In genomic region chr11:76360255-76360654, GRCm38 (mm10) we compare ENCODE assay signal across 20 mouse cellular contexts. TPM values are rescaled to one million over a fixed set of nuclear protein-coding genes. Genes with fewer than 3 reads are reported as not detected.
DNase-seq lines count a peak whose midpoint lies in the region; ATAC-seq lines count a peak whose summit lies in the region.
"Had no signal": no experiment of that assay in that cellular context is flagged by ENCODE, and none has a peak within 500 bp of the region (broad histone marks: within the 10 kb centered on the region; RNA-seq: fewer than 3 reads in every experiment).

No protein-coding gene starts in this region.

- no peak for DNase-seq in forebrain, embryonic 11.5 days (ENCODE audit: low spot score)
- no peak for DNase-seq in forebrain, embryonic 14.5 days (ENCODE audit: low spot score)
- no peak for DNase-seq in hindbrain, embryonic 11.5 days (ENCODE audit: low spot score)
- DNase-seq in neural tube, embryonic 11.5 days (ENCODE audit: low spot score) = no peak
- DNase-seq in neural tube, embryonic 10.5 days (ENCODE audit: extremely low spot score, low spot score) = no peak
- no peak for DNase-seq in spleen, adult 12 weeks (ENCODE audit: low spot score)
- DNase-seq: cerebellum, adult 9-10 months; gastrocnemius, postnatal 14 days; heart, postnatal 10 days; layer of hippocampus, postnatal 36 days; liver; thymus, adult 18-20 months; thymus, postnatal 4 days had no signal

- no peak overlapping the region for H3K9ac ChIP-seq in forebrain, embryonic 11.5 days (ENCODE audit: low read length)
- no peak overlapping the region for H3K9ac ChIP-seq in forebrain, embryonic 14.5 days (ENCODE audit: low read length)
- no peak overlapping the region for H3K9ac ChIP-seq in hindbrain, embryonic 12.5 days
- no peak overlapping the region for H3K9ac ChIP-seq in hindbrain, embryonic 11.5 days (ENCODE audit: low read depth, low read length)
- H3K9ac ChIP-seq in neural tube, embryonic 11.5 days (ENCODE audit: low read length) = no peak overlapping the region
- H3K9ac ChIP-seq in limb, embryonic 12.5 days (replicated peaks) = no peak overlapping the region
- H3K9ac ChIP-seq: hindbrain, embryonic 15.5 days; kidney, embryonic 15.5 days; neural tube, embryonic 13.5 days had no signal

- H3K4me1 ChIP-seq in forebrain, embryonic 11.5 days (replicated peaks; ENCODE audit: control insufficient read depth, insufficient read depth, low read length) = peaks cover 32% of the 10 kb centered on the region
- peaks cover 19% of the 10 kb centered on the region for H3K4me1 ChIP-seq in forebrain, embryonic 14.5 days (ENCODE audit: control insufficient read depth, insufficient read depth, low read length)
- peaks cover 57% of the 10 kb centered on the region for H3K4me1 ChIP-seq in hindbrain, embryonic 12.5 days
- H3K4me1 ChIP-seq in hindbrain, embryonic 11.5 days (replicated peaks; ENCODE audit: control insufficient read depth, insufficient read depth, low read length) = peaks cover 16% of the 10 kb centered on the region
- peaks cover 66% of the 10 kb centered on the region for H3K4me1 ChIP-seq in neural tube, embryonic 11.5 days (ENCODE audit: control insufficient read depth, insufficient read depth, low read length)
- H3K4me1 ChIP-seq in limb, embryonic 12.5 days (replicated peaks) = peaks cover 87% of the 10 kb centered on the region

- H3K9me3 ChIP-seq in forebrain, embryonic 11.5 days (ENCODE audit: control insufficient read depth, low read length) = no peaks in the 10 kb centered on the region
- no peaks in the 10 kb centered on the region for H3K9me3 ChIP-seq in forebrain, embryonic 14.5 days (replicated peaks; ENCODE audit: control insufficient read depth, low read length)
- no peaks in the 10 kb centered on the region for H3K9me3 ChIP-seq in hindbrain, embryonic 12.5 days (replicated peaks)
- H3K9me3 ChIP-seq in hindbrain, embryonic 11.5 days (ENCODE audit: control insufficient read depth, low read length) = no peaks in the 10 kb centered on the region
- H3K9me3 ChIP-seq in neural tube, embryonic 11.5 days (ENCODE audit: control insufficient read depth, low read length) = no peaks in the 10 kb centered on the region
- no peaks in the 10 kb centered on the region for H3K9me3 ChIP-seq in limb, embryonic 12.5 days
- H3K9me3 ChIP-seq: hindbrain, embryonic 15.5 days; kidney, embryonic 15.5 days; neural tube, embryonic 13.5 days had no signal

- WGBS in forebrain, embryonic 11.5 days = 47% methylated on average over 6 of the region's 6 CpGs
- 55% methylated on average over 6 of the region's 6 CpGs for WGBS in forebrain, embryonic 14.5 days
- 56% methylated on average over 6 of the region's 6 CpGs for WGBS in hindbrain, embryonic 12.5 days
- 61% methylated on average over 6 of the region's 6 CpGs for WGBS in hindbrain, embryonic 11.5 days
- WGBS in neural tube, embryonic 11.5 days = 51% methylated on average over 6 of the region's 6 CpGs
- 59% methylated on average over 6 of the region's 6 CpGs for WGBS in limb, embryonic 12.5 days

- H3K27me3 ChIP-seq in forebrain, embryonic 11.5 days (ENCODE audit: control insufficient read depth, insufficient read depth, low read length) = no peaks in the 10 kb centered on the region
- H3K27me3 ChIP-seq in forebrain, embryonic 14.5 days (replicated peaks; ENCODE audit: control insufficient read depth, insufficient read depth, low read length) = no peaks in the 10 kb centered on the region
- no peaks in the 10 kb centered on the region for H3K27me3 ChIP-seq in hindbrain, embryonic 12.5 days
- H3K27me3 ChIP-seq in hindbrain, embryonic 11.5 days (ENCODE audit: control insufficient read depth, insufficient read depth, low read length) = no peaks in the 10 kb centered on the region
- H3K27me3 ChIP-seq in neural tube, embryonic 11.5 days (ENCODE audit: control insufficient read depth, insufficient read depth, low read length) = no peaks in the 10 kb centered on the region
- H3K27me3 ChIP-seq in limb, embryonic 12.5 days = no peaks in the 10 kb centered on the region
- H3K27me3 ChIP-seq: hindbrain, embryonic 15.5 days; kidney, embryonic 15.5 days; neural tube, embryonic 13.5 days had no signal

- H3K27ac ChIP-seq in forebrain, embryonic 11.5 days (ENCODE audit: low read depth, low read length) = peak overlapping the region; percentile 53; the same call in 1 of the 2 replicates
- no peak overlapping the region for H3K27ac ChIP-seq in forebrain, embryonic 14.5 days (ENCODE audit: low read depth, low read length)
- peak overlapping the region; percentile 8 for H3K27ac ChIP-seq in hindbrain, embryonic 12.5 days
- H3K27ac ChIP-seq in hindbrain, embryonic 11.5 days (ENCODE audit: low read depth, low read length) = no peak overlapping the region
- 0 out of 2 replicates have a peak overlapping the region, but pooled peaks have one; percentile 7 for H3K27ac ChIP-seq in neural tube, embryonic 11.5 days (ENCODE audit: low read depth, low read length)
- 0 out of 2 replicates have a peak overlapping the region, but pooled peaks have one; percentile 41 for H3K27ac ChIP-seq in limb, embryonic 12.5 days
- H3K27ac ChIP-seq: hindbrain, embryonic 15.5 days; kidney, embryonic 15.5 days; neural tube, embryonic 13.5 days had no signal

- no peak overlapping the region for H3K4me2 ChIP-seq in forebrain, embryonic 11.5 days (ENCODE audit: low read depth, low read length, severe bottlenecking)
- no peak overlapping the region for H3K4me2 ChIP-seq in forebrain, embryonic 14.5 days (ENCODE audit: low read length)
- no peak overlapping the region for H3K4me2 ChIP-seq in hindbrain, embryonic 12.5 days (replicated peaks)
- H3K4me2 ChIP-seq in hindbrain, embryonic 11.5 days (replicated peaks; ENCODE audit: low read depth, low read length) = no peak overlapping the region
- H3K4me2 ChIP-seq in neural tube, embryonic 11.5 days (ENCODE audit: low read depth) = no peak overlapping the region
- H3K4me2 ChIP-seq in limb, embryonic 12.5 days = no peak overlapping the region
- H3K4me2 ChIP-seq: hindbrain, embryonic 15.5 days; kidney, embryonic 15.5 days; neural tube, embryonic 13.5 days had no signal

- H3K4me3 ChIP-seq in forebrain, embryonic 11.5 days (ENCODE audit: low read depth, low read length) = no peak overlapping the region
- no peak overlapping the region for H3K4me3 ChIP-seq in forebrain, embryonic 14.5 days (ENCODE audit: low read depth, low read length)
- no peak overlapping the region for H3K4me3 ChIP-seq in hindbrain, embryonic 12.5 days
- H3K4me3 ChIP-seq in hindbrain, embryonic 11.5 days (ENCODE audit: low read depth, low read length) = no peak overlapping the region
- no peak overlapping the region for H3K4me3 ChIP-seq in neural tube, embryonic 11.5 days (ENCODE audit: low read depth, low read length)
- no peak overlapping the region for H3K4me3 ChIP-seq in limb, embryonic 12.5 days (replicated peaks)
- H3K4me3 ChIP-seq: hindbrain, embryonic 15.5 days; kidney, embryonic 15.5 days; neural tube, embryonic 13.5 days had no signal

- no peak for ATAC-seq in forebrain, embryonic 11.5 days (replicated peaks; ENCODE audit: low FRiP score)
- ATAC-seq in forebrain, embryonic 14.5 days = no peak
- ATAC-seq in hindbrain, embryonic 12.5 days (ENCODE audit: low FRiP score) = no peak
- ATAC-seq in hindbrain, embryonic 11.5 days (ENCODE audit: low FRiP score) = no peak
- no peak for ATAC-seq in neural tube, embryonic 11.5 days (ENCODE audit: insufficient read depth, low FRiP score, low TSS enrichment)
- no peak for ATAC-seq in limb, embryonic 12.5 days (ENCODE audit: insufficient number of reproducible peaks, insufficient read depth, low FRiP score, low TSS enrichment, low read depth)
- ATAC-seq: intestine, embryonic 16.5 days; lung, postnatal 0 days had no signal

- no peaks in the 10 kb centered on the region for H3K36me3 ChIP-seq in forebrain, embryonic 11.5 days (ENCODE audit: control insufficient read depth, insufficient read depth, low read length)
- H3K36me3 ChIP-seq in forebrain, embryonic 14.5 days (ENCODE audit: control insufficient read depth, insufficient read depth, low read length) = no peaks in the 10 kb centered on the region
- no peaks in the 10 kb centered on the region for H3K36me3 ChIP-seq in hindbrain, embryonic 12.5 days
- no peaks in the 10 kb centered on the region for H3K36me3 ChIP-seq in hindbrain, embryonic 11.5 days (ENCODE audit: control insufficient read depth, insufficient read depth, low read length)
- no peaks in the 10 kb centered on the region; the same call in 1 of the 2 replicates for H3K36me3 ChIP-seq in neural tube, embryonic 11.5 days (ENCODE audit: control insufficient read depth, insufficient read depth, low read length)
- no peaks in the 10 kb centered on the region for H3K36me3 ChIP-seq in limb, embryonic 12.5 days
- H3K36me3 ChIP-seq: hindbrain, embryonic 15.5 days; kidney, embryonic 15.5 days; neural tube, embryonic 13.5 days had no signal

RNA-seq across cellular contexts. Expression of gene Nxn, which starts 38.7 kb away (rescaled TPM):
- polyA plus RNA-seq in forebrain, embryonic 11.5 days (2014; fragmentation: Nextera tagmentation; extraction: Ambion mirVana) = 52.3 and 65.1 TPM in 2 replicates
- 19.3 and 21.2 TPM in 2 replicates for polyA plus RNA-seq in forebrain, embryonic 14.5 days (2014; fragmentation: Nextera tagmentation; extraction: Ambion mirVana)
- 54.3 and 57.3 TPM in 2 replicates for polyA plus RNA-seq in hindbrain, embryonic 12.5 days (2016; fragmentation: Nextera tagmentation; extraction: Ambion mirVana)
- polyA plus RNA-seq in hindbrain, embryonic 11.5 days (2014; fragmentation: Nextera tagmentation; extraction: Ambion mirVana) = 40.0 and 45.2 TPM in 2 replicates
- polyA plus RNA-seq in neural tube, embryonic 11.5 days (2014; fragmentation: Nextera tagmentation; extraction: Ambion mirVana) = 55.3 and 57.7 TPM in 2 replicates
- 61.2 and 67.7 TPM in 2 replicates for polyA plus RNA-seq in limb, embryonic 12.5 days (2016; fragmentation: Nextera tagmentation; extraction: Ambion mirVana)

RNA-seq across cellular contexts. Expression of gene Timm22, which starts 46.5 kb away (rescaled TPM):
- 109 and 113 TPM in 2 replicates for polyA plus RNA-seq in forebrain, embryonic 11.5 days (2014; fragmentation: Nextera tagmentation; extraction: Ambion mirVana)
- 125 TPM in 2 replicates for polyA plus RNA-seq in forebrain, embryonic 14.5 days (2014; fragmentation: Nextera tagmentation; extraction: Ambion mirVana)
- polyA plus RNA-seq in hindbrain, embryonic 12.5 days (2016; fragmentation: Nextera tagmentation; extraction: Ambion mirVana) = 111 and 113 TPM in 2 replicates
- 113 and 116 TPM in 2 replicates for polyA plus RNA-seq in hindbrain, embryonic 11.5 days (2014; fragmentation: Nextera tagmentation; extraction: Ambion mirVana)
- polyA plus RNA-seq in neural tube, embryonic 11.5 days (2014; fragmentation: Nextera tagmentation; extraction: Ambion mirVana) = 124 and 136 TPM in 2 replicates
- polyA plus RNA-seq in limb, embryonic 12.5 days (2016; fragmentation: Nextera tagmentation; extraction: Ambion mirVana) = 127 and 149 TPM in 2 replicates

Comparison
In these comparisons a context has a peak if more than half of its experiments do, and no peak if none do; other contexts are left out.
1. H3K27ac ChIP-seq: peak in forebrain, embryonic 11.5 days (single experiment), hindbrain, embryonic 12.5 days (single experiment), neural tube, embryonic 11.5 days (single experiment) and limb, embryonic 12.5 days (single experiment); none in forebrain, embryonic 14.5 days (single experiment) and hindbrain, embryonic 11.5 days (single experiment).